Mouse (Mus musculus): ENCODE results near the gene Gm20481.
"Not testable (repeated sequence)": the region's sequence is repeated elsewhere in the genome, so short reads cannot be mapped to it uniquely, and the experiment has no call there.

DNA sequence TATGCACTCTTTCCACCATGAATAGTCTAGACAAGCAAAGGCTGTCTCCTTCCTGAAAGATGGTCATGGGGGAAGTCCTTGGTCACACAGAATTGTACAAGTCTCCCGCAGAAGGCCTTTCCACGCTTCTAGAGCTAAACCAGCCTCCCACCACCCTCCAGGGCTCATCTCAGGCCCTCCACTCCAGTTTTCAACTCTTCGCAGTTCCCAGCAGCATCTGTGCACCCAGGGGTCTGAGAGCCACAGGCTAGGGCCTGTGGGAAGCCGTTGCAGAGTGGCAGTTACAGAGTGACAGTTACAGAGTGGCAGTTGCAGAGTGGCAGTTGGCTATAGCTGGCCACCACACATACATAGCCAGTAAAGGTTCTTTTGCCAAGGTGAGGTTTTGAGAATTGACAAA lies 26.2 kb downstream of the Gm20481 start:
- not testable (repeated sequence) for TF ChIP-seq POLR2A (IDR thresholded peaks at IDR 0.05; ENCODE audit: insufficient read length, low read depth); USF1 (IDR thresholded peaks at IDR 0.05; ENCODE audit: low read depth); MAX (IDR thresholded peaks at IDR 0.05; ENCODE audit: low read depth)

All from myocyte (in vitro differentiated cells).